Mouse (Mus musculus) limb, embryonic 14.5 days (tissue): ENCODE measurements around the gene Lgr4. TPM values are rescaled to one million over a fixed set of nuclear protein-coding genes. Genes with fewer than 3 reads are reported as not detected.

Source experiments
- ATAC-seq: fragments of 200-750 bp; cut with Nextera tagmentation; 2 replicates; pipeline ENCODE4 v1.8.0; 2017; ENCODE audit warnings: low read depth, moderate number of reproducible peaks, moderate TSS enrichment; ENCODE audit not compliant: low FRiP score
- DNase-seq: peaks from one replicate; pipeline ENCODE4 v3.0.0-alpha.2; 2015; ENCODE audit warnings: low spot score
- H3K27ac ChIP-seq: fragments of 300-500 bp; sonication (generic); replicated peaks from 2 replicates; pipeline ENCODE4 v1.5.1; 2014; ENCODE audit warnings: low read depth, mild to moderate bottlenecking, low read length, moderate library complexity, mixed read lengths
- H3K27me3 ChIP-seq: fragments of 300-500 bp; sonication (generic); 2 replicates; pipeline ENCODE4 v1.6.1; 2014; ENCODE audit warnings: low read length, mixed read lengths; ENCODE audit not compliant: control insufficient read depth, insufficient read depth
- H3K36me3 ChIP-seq: fragments of 300-500 bp; sonication (generic); 2 replicates; pipeline ENCODE4 v1.6.1; 2014; ENCODE audit warnings: mild to moderate bottlenecking, low read length, moderate library complexity, mixed read lengths; ENCODE audit not compliant: control insufficient read depth, insufficient read depth
- H3K4me1 ChIP-seq: fragments of 300-500 bp; sonication (generic); 2 replicates; pipeline ENCODE4 v1.6.1; 2014; ENCODE audit warnings: antibody characterized with exemption, low read length, mixed read lengths; ENCODE audit not compliant: control insufficient read depth, insufficient read depth
- H3K4me2 ChIP-seq: fragments of 300-500 bp; sonication (generic); replicated peaks from 2 replicates; pipeline ENCODE4 v1.6.1; 2014; ENCODE audit warnings: low read depth, mild to moderate bottlenecking, low read length, moderate library complexity; ENCODE audit not compliant: severe bottlenecking
- H3K4me3 ChIP-seq: fragments of 300-500 bp; sonication (generic); replicated peaks from 2 replicates; pipeline ENCODE4 v1.5.1; 2014; ENCODE audit warnings: low read length
- H3K9ac ChIP-seq: fragments of 300-500 bp; sonication (generic); 2 replicates; pipeline ENCODE4 v1.6.1; 2014; ENCODE audit warnings: mild to moderate bottlenecking, low read depth, low read length, moderate library complexity; ENCODE audit not compliant: severe bottlenecking
- H3K9me3 ChIP-seq: fragments of 300-500 bp; sonication (generic); 2 replicates; pipeline ENCODE4 v1.6.1; 2016; ENCODE audit warnings: low read length; ENCODE audit not compliant: control insufficient read depth
- POLR2A ChIP-seq: fragments of 200-500 bp; IDR thresholded peaks from 2 replicates; pipeline ENCODE4 v1.8.0; 2012; ENCODE audit warnings: inconsistent platforms, mild to moderate bottlenecking, moderate library complexity, borderline replicate concordance; ENCODE audit not compliant: insufficient read depth, insufficient read length; ENCODE audit errors: extremely low read depth
- WGBS: fragments of 180-500 bp; shearing (Covaris S2); extraction: QIAGEN DNeasy Blood & Tissue Kit; methylation state at CpG from one replicate; pipeline ENCODE4 v1.1.7; 2014; 5-methylcytosine and 5-hydroxymethylcytosine counted together
- polyA plus RNA-seq, 2 experiments: library from polyadenylated mRNA; depleted of rRNA in 1 of 2; stranded (reverse) in 1 of 2; unstranded in 1 of 2; fragments of >200 nt; fragmentation: Nextera tagmentation in 1 of 2; extraction: Ambion mirVana in 1 of 2; gene quantifications; 2 replicates each; pipeline versions ENCODE4 v1.2.1 to v1.2.3; 2012 to 2014

Lgr4 gene
- polyA plus RNA-seq, 2 experiments: 27.8 to 32.3 TPM

DNA sequence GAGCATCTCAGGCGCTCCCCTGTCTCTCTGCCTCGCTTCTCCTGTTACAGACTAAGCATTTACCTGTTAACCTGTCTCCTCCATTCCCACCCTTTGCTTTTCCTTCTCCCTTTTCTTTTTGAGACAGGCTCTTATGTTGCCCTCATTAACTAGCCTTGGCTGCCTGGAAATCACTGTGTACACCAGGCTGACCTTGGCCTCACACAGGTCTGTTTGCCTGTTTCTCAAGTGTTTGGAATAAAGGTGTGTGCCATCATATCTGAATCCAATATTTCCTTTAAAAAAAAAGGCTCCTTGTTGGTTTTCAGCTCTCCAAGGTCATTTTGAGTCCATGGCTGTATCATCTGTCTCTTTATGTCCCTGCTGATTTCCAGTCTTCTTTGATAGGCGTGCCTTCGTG is 9.5 kb downstream of the Lgr4 start:
- Histone ChIP-seq H3K4me2 (no peak overlapping the region), H3K27me3 (no peaks in the 10 kb centered on the region), H3K27ac (no peak overlapping the region), H3K9me3 (no peaks in the 10 kb centered on the region), H3K9ac (no peak overlapping the region), H3K4me1 (peaks cover 12% of the 10 kb centered on the region), H3K4me3 (no peak overlapping the region), H3K36me3 (peaks cover 9% of the 10 kb centered on the region)
- TF ChIP-seq POLR2A: no peak
- ATAC-seq (no peak), DNase-seq (no peak)
- 90% methylated on average over 4 of the region's 4 CpGs for WGBS

DNA sequence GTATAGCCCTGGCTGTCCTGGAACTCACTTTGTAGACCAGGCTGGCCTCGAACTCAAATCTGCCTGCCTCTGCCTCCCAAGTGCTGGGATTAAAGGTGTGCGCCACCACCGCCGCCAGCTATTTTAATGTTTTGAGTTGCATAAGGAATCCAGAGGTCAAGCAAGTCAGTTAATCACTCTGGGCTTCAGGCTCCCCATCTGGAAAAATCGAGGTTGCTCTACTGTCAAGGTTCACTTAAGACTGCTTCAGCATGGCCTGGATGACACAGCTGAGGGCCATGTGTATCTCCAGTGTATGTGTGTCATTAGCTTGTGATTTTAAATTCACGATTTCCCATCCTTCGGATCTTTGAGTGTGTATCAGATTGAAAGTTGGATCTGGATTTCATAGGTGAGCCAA is 10.0 kb downstream of the Lgr4 start:
- H3K4me3 ChIP-seq: no peak overlapping the region
- TF ChIP-seq POLR2A: no peak
- ATAC-seq (no peak), DNase-seq (no peak)
- no peak overlapping the region for H3K4me2 ChIP-seq
- H3K27me3 ChIP-seq: no peaks in the 10 kb centered on the region
- H3K27ac ChIP-seq: no peak overlapping the region
- peaks cover 9% of the 10 kb centered on the region for H3K36me3 ChIP-seq
- H3K9ac ChIP-seq: no peak overlapping the region
- H3K4me1 ChIP-seq: peaks cover 16% of the 10 kb centered on the region
- WGBS: 83% methylated on average over 7 of the region's 7 CpGs
- H3K9me3 ChIP-seq: no peaks in the 10 kb centered on the region

DNA sequence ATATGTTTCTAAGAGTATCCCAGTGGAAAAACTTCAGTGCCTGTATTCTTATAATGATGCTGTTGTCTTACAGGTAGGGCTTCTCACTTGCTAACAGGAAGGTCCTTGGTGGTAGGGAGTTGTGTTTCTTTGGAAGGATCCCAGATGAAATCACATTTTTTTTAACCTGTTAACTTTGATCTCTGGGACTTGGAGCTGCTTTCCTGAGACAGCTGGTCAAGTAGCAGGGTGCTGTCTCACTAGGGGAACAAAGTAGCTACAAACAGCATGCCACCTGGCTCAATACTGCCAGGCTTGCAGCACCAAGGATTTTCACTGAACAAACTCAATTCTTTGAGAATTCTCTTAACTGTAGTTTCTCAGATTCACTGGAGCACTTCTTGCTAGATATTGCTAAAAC is 10.4 kb downstream of the Lgr4 start:
- DNase-seq: no peak
- no peak overlapping the region for H3K9ac ChIP-seq
- no peak for ATAC-seq
- no peak overlapping the region for H3K27ac ChIP-seq
- no peak overlapping the region for H3K4me3 ChIP-seq
- no peak for TF ChIP-seq POLR2A
- no peaks in the 10 kb centered on the region for H3K9me3 ChIP-seq
- no peaks in the 10 kb centered on the region for H3K27me3 ChIP-seq
- H3K36me3 ChIP-seq: peaks cover 9% of the 10 kb centered on the region
- H3K4me2 ChIP-seq: no peak overlapping the region
- peaks cover 17% of the 10 kb centered on the region for H3K4me1 ChIP-seq

DNA sequence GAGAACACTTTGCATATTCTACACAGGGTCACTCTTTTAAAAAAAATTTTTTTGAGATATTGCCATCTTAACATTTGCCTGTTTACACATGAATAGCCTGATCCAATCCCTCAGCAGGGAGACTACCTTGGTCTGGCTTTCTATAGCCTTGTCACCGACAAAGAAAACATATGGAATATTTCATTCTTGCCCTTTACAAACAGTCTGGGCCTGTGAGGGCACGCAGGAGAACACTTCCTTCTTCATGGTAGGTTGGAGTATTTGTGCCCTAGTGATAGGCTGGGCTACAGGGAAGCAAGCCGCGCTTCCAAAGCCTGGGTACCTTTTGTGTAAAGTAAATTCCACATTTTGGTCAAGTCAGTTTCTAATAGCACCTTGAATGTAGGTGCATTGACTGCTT is 11.3 kb downstream of the Lgr4 start:
- Histone ChIP-seq H3K27ac (no peak overlapping the region), H3K4me3 (no peak overlapping the region), H3K9me3 (no peaks in the 10 kb centered on the region), H3K27me3 (no peaks in the 10 kb centered on the region), H3K4me2 (no peak overlapping the region), H3K36me3 (peaks cover 9% of the 10 kb centered on the region), H3K9ac (no peak overlapping the region), H3K4me1 (peaks cover 21% of the 10 kb centered on the region)
- WGBS: 64% methylated on average over 4 of the region's 4 CpGs
- ATAC-seq: no peak
- no peak for DNase-seq
- no peak for TF ChIP-seq POLR2A

DNA sequence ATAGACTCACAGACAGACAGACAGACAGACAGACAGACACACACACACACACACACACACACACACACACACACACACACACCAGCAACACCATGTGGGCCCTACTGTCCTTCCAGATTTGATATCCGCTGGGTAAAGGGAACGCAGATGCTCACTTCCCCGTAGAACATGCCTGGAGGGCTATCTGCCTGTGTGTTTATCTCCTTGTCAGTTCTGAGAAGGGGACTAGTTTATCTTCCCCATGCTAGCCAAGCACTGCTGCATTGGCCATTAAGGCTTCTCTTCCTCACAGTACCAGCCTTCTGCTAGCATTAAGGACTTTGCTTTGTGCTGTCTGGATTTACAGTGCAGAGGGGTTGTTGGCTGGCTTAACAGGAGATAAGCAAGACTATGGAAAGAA is 11.8 kb downstream of the Lgr4 start:
- ATAC-seq (no peak), DNase-seq (no peak)
- no peak overlapping the region for H3K9ac ChIP-seq
- peaks cover 9% of the 10 kb centered on the region for H3K36me3 ChIP-seq
- no peak overlapping the region for H3K4me3 ChIP-seq
- TF ChIP-seq POLR2A: no peak
- H3K9me3 ChIP-seq: no peaks in the 10 kb centered on the region
- no peak overlapping the region for H3K27ac ChIP-seq
- 70% methylated on average over 3 of the region's 3 CpGs for WGBS
- no peaks in the 10 kb centered on the region for H3K27me3 ChIP-seq
- no peak overlapping the region for H3K4me2 ChIP-seq
- H3K4me1 ChIP-seq: peaks cover 21% of the 10 kb centered on the region

DNA sequence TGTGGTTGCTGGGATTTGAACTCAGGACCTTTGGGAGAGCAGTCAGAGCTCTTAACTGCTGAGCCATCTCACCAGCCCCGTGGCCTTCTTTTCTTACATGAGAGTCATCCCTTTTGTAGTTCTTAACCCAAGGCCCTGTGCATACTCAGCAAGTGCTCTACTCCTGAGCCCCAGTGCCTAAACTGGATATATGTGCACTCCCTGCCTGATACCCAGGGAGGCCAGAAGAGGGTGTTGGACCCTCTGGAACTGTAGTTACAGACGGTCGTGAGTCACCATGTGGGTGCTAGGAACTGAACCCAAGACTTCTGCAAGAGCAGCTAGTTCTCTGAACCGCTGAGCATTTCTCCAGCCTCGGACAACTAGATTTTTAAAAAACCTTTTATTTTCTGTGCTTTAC is 12.9 kb downstream of the Lgr4 start:
- DNase-seq (no peak), ATAC-seq (no peak)
- Histone ChIP-seq H3K27me3 (no peaks in the 10 kb centered on the region), H3K4me3 (no peak overlapping the region), H3K4me2 (no peak overlapping the region), H3K4me1 (peaks cover 21% of the 10 kb centered on the region), H3K36me3 (peaks cover 9% of the 10 kb centered on the region), H3K9me3 (no peaks in the 10 kb centered on the region), H3K27ac (no peak overlapping the region), H3K9ac (no peak overlapping the region)
- 97% methylated on average over 5 of the region's 5 CpGs for WGBS
- TF ChIP-seq POLR2A: no peak
